In the genomic region with DNA sequence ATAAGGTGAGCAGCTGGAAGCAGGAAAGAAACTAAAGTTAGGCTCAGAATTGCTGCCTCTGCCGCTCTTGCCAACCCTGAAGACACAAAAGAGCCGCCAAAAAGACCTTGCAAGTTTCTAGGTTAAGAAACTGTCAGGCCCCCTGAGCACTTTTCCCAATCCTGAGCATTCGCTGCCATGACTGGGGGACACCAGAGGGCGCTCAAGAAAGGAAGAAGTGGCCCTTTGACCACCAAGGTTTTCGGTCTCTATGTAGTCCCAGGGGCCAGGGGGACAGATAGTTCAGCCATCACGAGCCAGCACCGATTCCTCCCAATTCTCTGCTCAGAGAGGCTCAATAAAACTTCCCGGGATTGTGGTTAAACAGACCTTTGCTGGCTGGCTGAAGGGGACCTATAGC, we compare ENCODE assay signal across 8 mouse cellular contexts.
DNase-seq lines count a peak whose midpoint lies in the region; ATAC-seq lines count a peak whose summit lies in the region.

No protein-coding gene starts in this region.

- H3K4me2 ChIP-seq in neural tube, embryonic 15.5 days, result no peak overlapping the region

- no peak overlapping the region for H3K9ac ChIP-seq in neural tube, embryonic 15.5 days (replicated peaks)

- H3K27me3 ChIP-seq in neural tube, embryonic 15.5 days (replicated peaks), result peaks cover 91% of the 10 kb centered on the region

- H3K36me3 ChIP-seq in neural tube, embryonic 15.5 days, result no peaks in the 10 kb centered on the region

- H3K27ac ChIP-seq in neural tube, embryonic 15.5 days (replicated peaks), result no peak overlapping the region

- no peak overlapping the region for H3K4me3 ChIP-seq in neural tube, embryonic 15.5 days (replicated peaks)

- 5% methylated on average over 8 of the region's 8 CpGs for WGBS in neural tube, embryonic 15.5 days

- H3K4me1 ChIP-seq in neural tube, embryonic 15.5 days, result no peaks in the 10 kb centered on the region

- no peak for ATAC-seq in neural tube, embryonic 15.5 days (ENCODE audit: low FRiP score)

- DNase-seq in heart, postnatal 14 days, result peak; percentile 25 to 56
- no peak for DNase-seq in heart, adult 11 months
- DNase-seq in neural tube, embryonic 10.5 days (ENCODE audit: extremely low spot score, low spot score), result peak; percentile 44
- peak; percentile 25 for DNase-seq in adrenal gland, adult 2 months
- peak; percentile 3 for DNase-seq in induced T-regulatory cell, adult 2 months (ENCODE audit: low read depth)
- DNase-seq in frontal cortex, postnatal 36 days (ENCODE audit: low spot score in 2 of 2), result no peak
- no peak for DNase-seq in heart, adult 9 months (ENCODE audit: low spot score in 2 of 2)

- 0 out of 2 replicates have a peak, but pooled peaks cover 3% of the 10 kb centered on the region for H3K9me3 ChIP-seq in neural tube, embryonic 15.5 days (replicated peaks)

- intact Hi-C loops in heart, postnatal 14 days (cut with DNase I), result loop anchor here (2.0 kb wide), 2 partner anchors 154 to 192 kb away; no protein-coding TSS in a partner anchor

Comparison
In these comparisons a context has a peak if more than half of its experiments do, and no peak if none do; other contexts are left out.
1. DNase-seq: peak in heart, postnatal 14 days (2 of 2), neural tube, embryonic 10.5 days (single experiment), adrenal gland, adult 2 months (single experiment) and induced T-regulatory cell, adult 2 months (single experiment); none in heart, adult 11 months (single experiment), frontal cortex, postnatal 36 days (0 of 2) and heart, adult 9 months (0 of 2).